Mouse (Mus musculus) lung, postnatal 0 days (tissue): ENCODE measurements at regions not wholly inside any gene's neighbourhood (a gene's known extent, or its start where the extent isn't known, plus 50 kb on each side); places are given as distances from the start of the nearest gene placed in this dataset.

Source experiments
- CTCF ChIP-seq: IDR thresholded peaks from 2 replicates; pipeline ENCODE4 v1.5.1; 2016; ENCODE audit warnings: antibody characterized with exemption, mild to moderate bottlenecking
- EP300 ChIP-seq: IDR thresholded peaks from 2 replicates; pipeline ENCODE4 v1.6.1; 2016; ENCODE audit warnings: antibody characterized with exemption, mild to moderate bottlenecking, control low read depth

- TF ChIP-seq CTCF: no peak
- no peak for TF ChIP-seq EP300
Measured at GRCm38 (mm10) chr1:34749161-34750040, 93.5 kb downstream of the Fam168b start.
